Mouse (Mus musculus): Measurements from ENCODE around the gene Gpr162.
A peak's percentile ranks its signal among the peaks of the same experiment; 100 is the strongest.

DNA sequence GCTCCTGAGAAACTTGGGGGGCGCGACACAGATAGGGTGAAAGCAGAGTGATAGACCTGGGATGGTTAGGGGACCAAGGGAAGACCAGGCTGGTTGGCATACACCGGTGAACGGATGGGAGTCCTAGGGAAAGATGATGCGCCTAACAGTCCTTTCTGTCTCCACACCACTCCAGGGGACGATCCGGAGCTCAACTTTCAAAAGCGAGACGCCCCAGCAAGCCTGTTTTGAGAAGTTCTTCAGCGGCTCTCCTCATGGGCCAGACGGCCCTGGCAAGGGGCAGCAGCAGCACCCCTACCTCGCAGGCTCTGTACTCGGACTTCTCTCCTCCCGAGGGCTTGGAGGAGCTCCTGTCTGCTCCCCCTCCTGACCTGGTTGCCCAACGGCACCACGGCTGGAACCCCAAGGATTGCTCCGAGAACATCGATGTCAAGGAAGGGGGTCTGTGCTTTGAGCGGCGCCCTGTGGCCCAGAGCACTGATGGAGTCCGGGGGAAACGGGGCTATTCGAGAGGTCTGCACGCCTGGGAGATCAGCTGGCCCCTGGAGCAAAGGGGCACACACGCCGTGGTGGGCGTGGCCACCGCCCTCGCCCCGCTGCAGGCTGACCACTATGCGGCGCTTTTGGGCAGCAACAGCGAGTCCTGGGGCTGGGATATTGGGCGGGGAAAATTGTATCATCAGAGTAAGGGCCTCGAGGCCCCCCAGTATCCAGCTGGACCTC lies 54.6 kb downstream of the Gpr162 start:
- TF ChIP-seq CTCF (IDR thresholded peaks at IDR 0.05; ENCODE audit: control insufficient read depth, insufficient read depth, low read length): peak; percentile 69
- TF ChIP-seq POLR2A (IDR thresholded peaks at IDR 0.05; ENCODE audit: borderline replicate concordance, control insufficient read depth, low read depth, low read length): peak; percentile 46; the same call in 1 of the 2 replicates

Measured in bone marrow, adult 2 months (tissue).